ENCODE assay signal across 10 mouse cellular contexts in the genomic region with DNA sequence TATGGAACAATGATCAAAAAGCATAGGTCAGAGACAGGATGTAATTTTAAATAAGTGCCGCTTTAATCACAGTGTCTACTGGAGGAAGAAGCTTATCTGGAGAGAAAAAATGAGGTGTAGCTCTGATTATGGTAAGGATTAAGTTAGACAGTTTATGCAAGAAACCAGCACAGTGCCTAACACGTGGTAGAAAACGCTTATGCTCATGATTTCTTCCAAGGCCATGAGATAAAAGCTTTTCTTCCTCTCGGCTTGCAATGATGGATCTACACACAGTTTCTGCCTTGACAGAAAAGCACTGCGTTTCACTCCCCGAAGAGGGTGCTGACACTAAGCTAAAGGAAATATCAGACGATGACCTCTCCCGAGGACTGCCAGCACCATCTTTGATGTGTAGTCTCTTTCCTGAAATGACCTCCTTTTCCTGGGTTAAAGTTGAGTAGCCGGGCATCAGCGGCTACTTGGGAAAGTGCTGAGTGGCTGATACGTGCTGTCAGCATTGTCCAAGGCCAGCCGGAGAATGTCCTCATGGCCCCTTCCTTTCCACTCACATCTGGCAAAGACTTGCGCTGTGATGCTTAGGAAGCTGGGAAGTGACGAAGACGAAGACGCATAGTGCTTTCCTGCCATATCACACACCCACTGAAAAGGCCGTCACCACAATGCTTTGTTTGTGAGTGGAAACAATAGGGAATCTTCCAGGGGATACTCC.
DNase-seq lines count a peak whose midpoint lies in the region; ATAC-seq lines count a peak whose summit lies in the region.
"Had no signal": no experiment of that assay in that cellular context is flagged by ENCODE, and none has a peak within 500 bp of the region (broad histone marks: within the 10 kb centered on the region; RNA-seq: fewer than 3 reads in every experiment).

No protein-coding gene starts in this region.

- H3K27ac ChIP-seq in neural tube, embryonic 15.5 days (replicated peaks): no peak overlapping the region
- H3K27ac ChIP-seq in heart, embryonic 16.5 days (ENCODE audit: low read length): no peak overlapping the region
- no peak overlapping the region for H3K27ac ChIP-seq in limb, embryonic 10.5 days

- no peak for ATAC-seq in neural tube, embryonic 15.5 days (ENCODE audit: low FRiP score)
- ATAC-seq in heart, embryonic 16.5 days (replicated peaks; ENCODE audit: extremely low read depth, insufficient read depth, low FRiP score): 0 out of 2 replicates have a peak, but pooled peaks have one; percentile 45

- H3K4me1 ChIP-seq in neural tube, embryonic 15.5 days: no peaks in the 10 kb centered on the region
- peaks cover 4% of the 10 kb centered on the region; the same call in 1 of the 2 replicates for H3K4me1 ChIP-seq in heart, embryonic 16.5 days (ENCODE audit: control insufficient read depth, insufficient read depth, low read length)
- peaks cover 14% of the 10 kb centered on the region for H3K4me1 ChIP-seq in limb, embryonic 10.5 days

- H3K4me2 ChIP-seq in neural tube, embryonic 15.5 days: no peak overlapping the region
- H3K4me2 ChIP-seq in heart, embryonic 16.5 days (ENCODE audit: low read depth, low read length): peak overlapping the region; percentile 35; the same call in 1 of the 2 replicates
- H3K4me2 ChIP-seq: midbrain, embryonic 11.5 days had no signal

- H3K9me3 ChIP-seq in neural tube, embryonic 15.5 days (replicated peaks): no peaks in the 10 kb centered on the region
- no peaks in the 10 kb centered on the region for H3K9me3 ChIP-seq in heart, embryonic 16.5 days (replicated peaks; ENCODE audit: control insufficient read depth, low read length)
- no peaks in the 10 kb centered on the region for H3K9me3 ChIP-seq in limb, embryonic 10.5 days (replicated peaks)

- 82% methylated on average over 17 of the region's 17 CpGs for WGBS in neural tube, embryonic 15.5 days
- 23% methylated on average over 17 of the region's 17 CpGs for WGBS in heart, embryonic 16.5 days
- 44% methylated on average over 17 of the region's 17 CpGs for WGBS in limb, embryonic 10.5 days

- H3K4me3 ChIP-seq in neural tube, embryonic 15.5 days (replicated peaks): no peak overlapping the region
- no peak overlapping the region for H3K4me3 ChIP-seq in heart, embryonic 16.5 days (ENCODE audit: low read length)
- H3K4me3 ChIP-seq in limb, embryonic 10.5 days: no peak overlapping the region

- no peak overlapping the region for H3K9ac ChIP-seq in neural tube, embryonic 15.5 days (replicated peaks)
- H3K9ac ChIP-seq in heart, embryonic 16.5 days (ENCODE audit: low read length): no peak overlapping the region

- no peaks in the 10 kb centered on the region for H3K36me3 ChIP-seq in neural tube, embryonic 15.5 days
- no peaks in the 10 kb centered on the region for H3K36me3 ChIP-seq in heart, embryonic 16.5 days (ENCODE audit: control insufficient read depth, insufficient read depth)
- no peaks in the 10 kb centered on the region for H3K36me3 ChIP-seq in limb, embryonic 10.5 days

- DNase-seq in neural tube, embryonic 10.5 days (ENCODE audit: extremely low spot score, low spot score): peak; percentile 35
- peak; percentile 40 for DNase-seq in limb, embryonic 10.5 days (ENCODE audit: low spot score)
- DNase-seq in thymus, postnatal 10 days (ENCODE audit: low spot score in 2 of 2): no peak
- no peak for DNase-seq in layer of hippocampus, postnatal 25 days (ENCODE audit: extremely low spot score in 1 of 2, low spot score in 1 of 2)
- DNase-seq in ovary, postnatal 10 days (ENCODE audit: low spot score): no peak
- DNase-seq in right cerebral cortex, adult 18-20 months: no peak
- DNase-seq: cerebellum, adult 9-11 months had no signal

- no peaks in the 10 kb centered on the region for H3K27me3 ChIP-seq in neural tube, embryonic 15.5 days (replicated peaks)
- peaks cover 14% of the 10 kb centered on the region; the same call in 1 of the 2 replicates for H3K27me3 ChIP-seq in heart, embryonic 16.5 days (ENCODE audit: control insufficient read depth, insufficient read depth, low read length)
- H3K27me3 ChIP-seq in limb, embryonic 10.5 days (ENCODE audit: low read depth, poor library complexity, severe bottlenecking): peaks cover 4% of the 10 kb centered on the region; the same call in 1 of the 2 replicates

Comparison
In these comparisons a context has a peak if more than half of its experiments do, and no peak if none do; other contexts are left out.
1. DNase-seq: peak in neural tube, embryonic 10.5 days (single experiment) and limb, embryonic 10.5 days (single experiment); none in thymus, postnatal 10 days (0 of 2), layer of hippocampus, postnatal 25 days (0 of 2), ovary, postnatal 10 days (single experiment) and right cerebral cortex, adult 18-20 months (single experiment).